Mouse (Mus musculus): ENCODE data around the gene Sardh. TPM values are rescaled to one million over a fixed set of nuclear protein-coding genes. Genes with fewer than 3 reads are reported as not detected.

The Sardh gene
- polyA plus RNA-seq (2014; fragmentation: Nextera tagmentation; extraction: Ambion mirVana) = 3.2 and 4.5 TPM in 2 replicates

GRCm38 (mm10) chr2:27248211-27248610, at the start of gene Sardh:
Sardh (minus strand) TSS chr2:27248337.
- 92% methylated on average over 2 of the region's 2 CpGs for WGBS
- no peak within 1 kb of the TSS for H3K27ac ChIP-seq (replicated peaks; ENCODE audit: low read depth, low read length)
- no peaks in the 10 kb centered on the region for H3K27me3 ChIP-seq (ENCODE audit: control insufficient read depth, insufficient read depth, low read length)
- H3K4me3 ChIP-seq (replicated peaks; ENCODE audit: low read depth, low read length) = no peak within 1 kb of the TSS
- DNase-seq (no peak), ATAC-seq (ENCODE audit: low FRiP score, low TSS enrichment) (no peak)
- no peaks in the 10 kb centered on the region for H3K36me3 ChIP-seq (ENCODE audit: control insufficient read depth, insufficient read depth, low read length)
- H3K9ac ChIP-seq (replicated peaks; ENCODE audit: low read length) = no peak within 1 kb of the TSS
- H3K4me2 ChIP-seq (ENCODE audit: low read length) = no peak within 1 kb of the TSS
- H3K4me1 ChIP-seq (ENCODE audit: control insufficient read depth, insufficient read depth, low read length) = no peaks in the 10 kb centered on the region
- no peaks in the 10 kb centered on the region for H3K9me3 ChIP-seq (ENCODE audit: control insufficient read depth, low read length)

GRCm38 (mm10) chr2:27296656-27297406, 48.7 kb upstream of the Sardh start:
- 86% methylated on average over 9 of the region's 9 CpGs for WGBS
- ATAC-seq (ENCODE audit: low FRiP score, low TSS enrichment) = no peak
- Histone ChIP-seq H3K27ac (replicated peaks; ENCODE audit: low read depth, low read length) (no peak overlapping the region), H3K9me3 (ENCODE audit: control insufficient read depth, low read length) (no peaks in the 10 kb centered on the region), H3K9ac (replicated peaks; ENCODE audit: low read length) (no peak overlapping the region), H3K27me3 (ENCODE audit: control insufficient read depth, insufficient read depth, low read length) (no peaks in the 10 kb centered on the region), H3K4me3 (replicated peaks; ENCODE audit: low read depth, low read length) (no peak overlapping the region), H3K4me1 (ENCODE audit: control insufficient read depth, insufficient read depth, low read length) (peaks cover 12% of the 10 kb centered on the region), H3K4me2 (ENCODE audit: low read length) (no peak overlapping the region), H3K36me3 (ENCODE audit: control insufficient read depth, insufficient read depth, low read length) (peaks cover 12% of the 10 kb centered on the region)
- DNase-seq = no peak

- Histone ChIP-seq H3K4me2 (ENCODE audit: low read length) (no peak overlapping the region), H3K4me1 (ENCODE audit: control insufficient read depth, insufficient read depth, low read length) (no peaks in the 10 kb centered on the region), H3K9ac (replicated peaks; ENCODE audit: low read length) (no peak overlapping the region), H3K4me3 (replicated peaks; ENCODE audit: low read depth, low read length) (no peak overlapping the region), H3K27me3 (ENCODE audit: control insufficient read depth, insufficient read depth, low read length) (no peaks in the 10 kb centered on the region), H3K27ac (replicated peaks; ENCODE audit: low read depth, low read length) (no peak overlapping the region), H3K9me3 (ENCODE audit: control insufficient read depth, low read length) (no peaks in the 10 kb centered on the region), H3K36me3 (ENCODE audit: control insufficient read depth, insufficient read depth, low read length) (peaks cover 32% of the 10 kb centered on the region)
- ATAC-seq (ENCODE audit: low FRiP score, low TSS enrichment) (no peak), DNase-seq (no peak)
- 97% methylated on average over 3 of the region's 3 CpGs for WGBS
Measured at GRCm38 (mm10) chr2:27294777-27295176, 46.6 kb upstream of the Sardh start.

GRCm38 (mm10) chr2:27289019-27289418, 40.9 kb upstream of the Sardh start:
- ATAC-seq (ENCODE audit: low FRiP score, low TSS enrichment) (peak; percentile 47; the same call in 1 of the 2 replicates), DNase-seq (peak; percentile 93)
- Histone ChIP-seq H3K9me3 (ENCODE audit: control insufficient read depth, low read length) (no peaks in the 10 kb centered on the region), H3K4me1 (ENCODE audit: control insufficient read depth, insufficient read depth, low read length) (peaks cover 5% of the 10 kb centered on the region; the same call in 1 of the 2 replicates), H3K27me3 (ENCODE audit: control insufficient read depth, insufficient read depth, low read length) (no peaks in the 10 kb centered on the region), H3K27ac (replicated peaks; ENCODE audit: low read depth, low read length) (peak overlapping the region; percentile 68), H3K4me2 (ENCODE audit: low read length) (no peak overlapping the region), H3K4me3 (replicated peaks; ENCODE audit: low read depth, low read length) (no peak overlapping the region), H3K9ac (replicated peaks; ENCODE audit: low read length) (no peak overlapping the region), H3K36me3 (ENCODE audit: control insufficient read depth, insufficient read depth, low read length) (peaks cover 45% of the 10 kb centered on the region)
- WGBS = 12% methylated on average over 3 of the region's 3 CpGs

- H3K27me3 ChIP-seq (ENCODE audit: control insufficient read depth, insufficient read depth, low read length) = no peaks in the 10 kb centered on the region
- H3K4me2 ChIP-seq (ENCODE audit: low read length) = no peak overlapping the region
- ATAC-seq (ENCODE audit: low FRiP score, low TSS enrichment) = no peak
- peaks cover 52% of the 10 kb centered on the region for H3K36me3 ChIP-seq (ENCODE audit: control insufficient read depth, insufficient read depth, low read length)
- H3K9me3 ChIP-seq (ENCODE audit: control insufficient read depth, low read length) = no peaks in the 10 kb centered on the region
- no peak overlapping the region for H3K27ac ChIP-seq (replicated peaks; ENCODE audit: low read depth, low read length)
- no peak overlapping the region for H3K9ac ChIP-seq (replicated peaks; ENCODE audit: low read length)
- WGBS = 87% methylated on average over 7 of the region's 7 CpGs
- no peak overlapping the region for H3K4me3 ChIP-seq (replicated peaks; ENCODE audit: low read depth, low read length)
- no peak for DNase-seq
- peaks cover 5% of the 10 kb centered on the region; the same call in 1 of the 2 replicates for H3K4me1 ChIP-seq (ENCODE audit: control insufficient read depth, insufficient read depth, low read length)
Measured at GRCm38 (mm10) chr2:27286971-27287710, 39.0 kb upstream of the Sardh start.

- Histone ChIP-seq H3K27ac (replicated peaks; ENCODE audit: low read depth, low read length) (no peak overlapping the region), H3K4me3 (replicated peaks; ENCODE audit: low read depth, low read length) (no peak overlapping the region), H3K4me1 (ENCODE audit: control insufficient read depth, insufficient read depth, low read length) (peaks cover 4% of the 10 kb centered on the region; the same call in 1 of the 2 replicates), H3K4me2 (ENCODE audit: low read length) (no peak overlapping the region), H3K9me3 (ENCODE audit: control insufficient read depth, low read length) (no peaks in the 10 kb centered on the region), H3K9ac (replicated peaks; ENCODE audit: low read length) (no peak overlapping the region), H3K27me3 (ENCODE audit: control insufficient read depth, insufficient read depth, low read length) (no peaks in the 10 kb centered on the region), H3K36me3 (ENCODE audit: control insufficient read depth, insufficient read depth, low read length) (peaks cover 36% of the 10 kb centered on the region)
- ATAC-seq (ENCODE audit: low FRiP score, low TSS enrichment) (no peak), DNase-seq (no peak)
- 77% methylated on average over 7 of the region's 7 CpGs for WGBS
Measured at GRCm38 (mm10) chr2:27284441-27284840, 36.3 kb upstream of the Sardh start.

- Histone ChIP-seq H3K27me3 (ENCODE audit: control insufficient read depth, insufficient read depth, low read length) (no peaks in the 10 kb centered on the region), H3K9me3 (ENCODE audit: control insufficient read depth, low read length) (no peaks in the 10 kb centered on the region), H3K36me3 (ENCODE audit: control insufficient read depth, insufficient read depth, low read length) (peaks cover 48% of the 10 kb centered on the region), H3K9ac (replicated peaks; ENCODE audit: low read length) (no peak overlapping the region), H3K4me1 (ENCODE audit: control insufficient read depth, insufficient read depth, low read length) (no peaks in the 10 kb centered on the region), H3K4me2 (ENCODE audit: low read length) (no peak overlapping the region), H3K4me3 (replicated peaks; ENCODE audit: low read depth, low read length) (no peak overlapping the region), H3K27ac (replicated peaks; ENCODE audit: low read depth, low read length) (no peak overlapping the region)
- WGBS = 91% methylated on average over 9 of the region's 9 CpGs
- DNase-seq = no peak
- ATAC-seq (ENCODE audit: low FRiP score, low TSS enrichment) = no peak
Measured at GRCm38 (mm10) chr2:27281771-27282170, 33.6 kb upstream of the Sardh start.

- Histone ChIP-seq H3K4me3 (replicated peaks; ENCODE audit: low read depth, low read length) (no peak overlapping the region), H3K4me1 (ENCODE audit: control insufficient read depth, insufficient read depth, low read length) (no peaks in the 10 kb centered on the region), H3K27me3 (ENCODE audit: control insufficient read depth, insufficient read depth, low read length) (no peaks in the 10 kb centered on the region), H3K36me3 (ENCODE audit: control insufficient read depth, insufficient read depth, low read length) (peaks cover 51% of the 10 kb centered on the region), H3K9ac (replicated peaks; ENCODE audit: low read length) (no peak overlapping the region), H3K9me3 (ENCODE audit: control insufficient read depth, low read length) (no peaks in the 10 kb centered on the region), H3K27ac (replicated peaks; ENCODE audit: low read depth, low read length) (no peak overlapping the region), H3K4me2 (ENCODE audit: low read length) (no peak overlapping the region)
- WGBS = 74% methylated on average over 13 of the region's 13 CpGs
- ATAC-seq (ENCODE audit: low FRiP score, low TSS enrichment) (0 out of 2 replicates have a peak, but pooled peaks have one; percentile 17), DNase-seq (peak; percentile 91)
Measured at GRCm38 (mm10) chr2:27280920-27281611, 32.9 kb upstream of the Sardh start.
